Mouse (Mus musculus) embryonic fibroblast, embryonic 13.5 days (primary cell): ENCODE results near the gene Gm10309.

Experiments
- CTCF ChIP-seq: IDR thresholded peaks from 2 replicates; pipeline ENCODE4 v1.5.1; 2011; ENCODE audit warnings: mild to moderate bottlenecking, control low read depth, low read length, moderate library complexity, borderline replicate concordance; ENCODE audit not compliant: insufficient read depth
- POLR2A ChIP-seq: IDR thresholded peaks from 2 replicates; pipeline ENCODE4 v1.6.1; 2011; ENCODE audit warnings: low read depth, mild to moderate bottlenecking, control low read depth, low read length, moderate library complexity

- TF ChIP-seq CTCF (no peak), POLR2A (no peak)
Measured at GRCm38 (mm10) chr17:86501393-86501792, 3.6 kb downstream of the Gm10309 start.
